In genomic region chr19:33223276-33223675, GRCm38 (mm10) we compare ENCODE assay signal across 9 mouse cellular contexts.
A peak's percentile ranks its signal among the peaks of the same experiment; 100 is the strongest.
DNase-seq lines count a peak whose midpoint lies in the region; ATAC-seq and TF ChIP-seq lines count a peak whose summit lies in the region.
"Had no signal": no experiment of that assay in that cellular context is flagged by ENCODE, and none has a peak within 500 bp of the region (broad histone marks: within the 10 kb centered on the region; RNA-seq: fewer than 3 reads in every experiment).

No protein-coding gene starts in this region.

- H3K4me1 ChIP-seq in cerebellum, adult 2 months (ENCODE audit: control insufficient read depth, insufficient read depth, low read length): peaks cover 3% of the 10 kb centered on the region; the same call in 1 of the 2 replicates
- H3K4me1 ChIP-seq in kidney, embryonic 16.5 days (ENCODE audit: insufficient read depth, low read length): peaks cover 32% of the 10 kb centered on the region

- peak; percentile 46 for ATAC-seq in kidney, embryonic 16.5 days (ENCODE audit: low FRiP score, low TSS enrichment)

- no peak for TF ChIP-seq POLR2A in cerebellum, adult 2 months (IDR thresholded peaks at IDR 0.05; ENCODE audit: borderline replicate concordance, insufficient read depth, low read length)

- H3K9ac ChIP-seq in kidney, embryonic 16.5 days (replicated peaks; ENCODE audit: low read length): no peak overlapping the region
- H3K9ac ChIP-seq: embryonic facial prominence, embryonic 15.5 days had no signal

- H3K27me3 ChIP-seq in cerebellum, adult 2 months (ENCODE audit: control insufficient read depth, insufficient read depth, low read length): no peaks in the 10 kb centered on the region
- no peaks in the 10 kb centered on the region for H3K27me3 ChIP-seq in kidney, embryonic 16.5 days (ENCODE audit: insufficient read depth, low read length)

- no peaks in the 10 kb centered on the region for H3K36me3 ChIP-seq in kidney, embryonic 16.5 days (ENCODE audit: insufficient read depth, low read length)
- H3K36me3 ChIP-seq: embryonic facial prominence, embryonic 15.5 days had no signal

- peak; percentile 16 to 37 for DNase-seq in cerebellum, adult 2 months
- DNase-seq in cerebellum, postnatal 4 days (ENCODE audit: low spot score in 2 of 2): no peak
- DNase-seq in 3T3-L1 (ENCODE audit: low read depth, low spot score): peak; percentile 88
- DNase-seq in cerebellum, postnatal 10 days: peak; percentile 62
- peak; percentile 36 for DNase-seq in skeletal muscle tissue, adult 2 months (ENCODE audit: low read depth, low spot score)
- no peak for DNase-seq in ovary, postnatal 10 days (ENCODE audit: low spot score)
- no peak for DNase-seq in urinary bladder, adult 18-20 months (ENCODE audit: low spot score in 2 of 2)

- 36% methylated on average over 6 of the region's 6 CpGs for WGBS in cerebellum, adult 2 months
- 26% methylated on average over 6 of the region's 6 CpGs for WGBS in kidney, embryonic 16.5 days

- H3K27ac ChIP-seq in cerebellum, adult 2 months (ENCODE audit: insufficient read depth, low read length): no peak overlapping the region
- peak overlapping the region; percentile 80 for H3K27ac ChIP-seq in kidney, embryonic 16.5 days (ENCODE audit: low read length)
- H3K27ac ChIP-seq: embryonic facial prominence, embryonic 15.5 days had no signal

- H3K4me2 ChIP-seq in kidney, embryonic 16.5 days (replicated peaks; ENCODE audit: low read depth, low read length): peak overlapping the region; percentile 35; the same call in 1 of the 2 replicates
- H3K4me2 ChIP-seq: embryonic facial prominence, embryonic 15.5 days had no signal

- H3K9me3 ChIP-seq in kidney, embryonic 16.5 days (ENCODE audit: low read length): no peaks in the 10 kb centered on the region
- H3K9me3 ChIP-seq: embryonic facial prominence, embryonic 15.5 days had no signal

- no peak overlapping the region for H3K4me3 ChIP-seq in cerebellum, adult 2 months (replicated peaks; ENCODE audit: insufficient read depth, low read depth, low read length)
- H3K4me3 ChIP-seq in kidney, embryonic 16.5 days (ENCODE audit: low read length): no peak overlapping the region
- H3K4me3 ChIP-seq: embryonic facial prominence, embryonic 15.5 days had no signal

- no peak for TF ChIP-seq CTCF in cerebellum, adult 2 months (IDR thresholded peaks at IDR 0.05; ENCODE audit: borderline replicate concordance, insufficient read depth, low read depth, low read length)

Comparison
In these comparisons a context has a peak if more than half of its experiments do, and no peak if none do; other contexts are left out.
1. DNase-seq: peak in cerebellum, adult 2 months (2 of 2), 3T3-L1 (single experiment), cerebellum, postnatal 10 days (2 of 2) and skeletal muscle tissue, adult 2 months (single experiment); none in cerebellum, postnatal 4 days (0 of 2), ovary, postnatal 10 days (single experiment) and urinary bladder, adult 18-20 months (0 of 2).